Mouse (Mus musculus): ENCODE measurements around the gene Itm2c.

DNA sequence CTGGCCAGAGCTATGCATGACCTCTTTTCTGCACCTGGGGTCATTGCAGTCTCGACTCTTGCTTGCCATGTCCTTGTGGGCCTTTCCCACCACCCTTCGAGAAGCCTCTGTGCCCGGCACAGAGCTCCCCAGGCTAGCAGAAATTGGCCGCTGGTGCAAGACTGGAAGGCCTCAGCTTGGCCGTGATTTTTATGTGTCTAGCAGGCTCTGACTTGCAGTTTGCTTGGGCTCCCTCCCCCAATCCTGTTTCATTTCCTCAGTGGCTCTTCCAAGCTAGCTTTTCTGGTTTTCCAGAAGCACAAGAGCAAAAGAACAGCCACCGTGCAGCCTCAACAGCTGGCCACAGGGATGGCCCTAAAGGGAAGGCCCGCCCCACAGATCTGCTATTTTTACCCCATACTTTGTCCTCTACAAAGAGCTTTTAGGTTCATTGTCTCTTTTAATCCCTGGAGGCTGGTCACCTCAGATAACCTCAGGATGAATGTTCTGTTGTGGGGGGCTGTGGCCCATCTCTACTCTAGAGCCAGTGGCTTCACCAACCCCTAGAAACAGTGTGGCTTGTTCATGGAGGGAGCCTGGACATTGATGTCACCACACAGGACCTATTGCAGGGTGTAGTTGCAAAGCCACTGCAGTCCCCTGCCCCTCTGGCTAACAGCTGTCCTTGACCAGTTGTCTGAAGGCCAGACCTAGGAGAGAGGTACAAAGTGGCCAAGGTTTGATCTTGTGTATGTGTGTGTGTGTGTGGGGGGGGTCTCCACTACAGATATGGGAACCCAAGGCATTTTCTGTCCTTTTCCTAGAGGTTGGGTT is 6.6 kb downstream of the Itm2c start:
- no peak for TF ChIP-seq CTCF (IDR thresholded peaks at IDR 0.05; ENCODE audit: control insufficient read depth, insufficient read depth, insufficient replicate concordance, low read depth, low read length)
- no peak for TF ChIP-seq POLR2A (IDR thresholded peaks at IDR 0.05; ENCODE audit: control insufficient read depth, low read depth, low read length)

All from testis, adult 2 months (tissue).